Mouse (Mus musculus): ENCODE measurements around the gene Rab17.

DNA sequence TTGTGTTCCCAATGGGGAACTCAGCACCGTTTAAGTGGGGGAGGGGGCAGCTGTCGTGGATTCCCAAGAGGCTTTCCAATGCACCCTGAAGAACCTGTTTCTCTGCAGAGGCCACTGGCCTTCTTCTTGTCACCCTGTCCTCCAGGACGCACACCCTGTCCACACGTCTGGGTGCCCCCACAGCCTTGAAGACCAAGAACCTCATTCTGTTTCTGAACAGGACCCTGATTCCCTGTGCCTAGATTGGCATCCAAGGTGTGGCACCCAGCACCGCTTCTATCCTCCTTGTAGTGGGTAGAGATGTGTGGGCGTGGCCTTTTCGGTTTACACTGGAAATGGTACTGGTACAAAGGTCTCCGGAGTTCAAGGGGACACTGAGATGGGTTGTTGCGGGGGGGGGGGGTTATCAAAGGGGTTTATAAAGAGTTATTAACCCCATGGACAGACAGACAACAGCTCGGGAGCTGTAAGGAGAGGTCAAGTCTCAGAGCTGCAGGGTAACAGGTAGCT, 475 bp upstream of the Rab17 start:
- TF ChIP-seq CTCF (IDR thresholded peaks at IDR 0.05; ENCODE audit: control insufficient read depth, insufficient read depth, insufficient read length) (no peak), MYOG (IDR thresholded peaks at IDR 0.05; ENCODE audit: control insufficient read depth, extremely low read depth, insufficient read length) (no peak), MYOD1 (IDR thresholded peaks at IDR 0.05; ENCODE audit: control insufficient read depth, insufficient read length, low read depth) (no peak), USF1 (IDR thresholded peaks at IDR 0.05; ENCODE audit: low read depth) (no peak), CEBPB (IDR thresholded peaks at IDR 0.05; ENCODE audit: low read depth) (no peak), MAX (IDR thresholded peaks at IDR 0.05) (no peak), FOSL1 (IDR thresholded peaks at IDR 0.05; ENCODE audit: insufficient read depth, low read length, poor library complexity, severe bottlenecking) (no peak)
